ENCODE assay signal across 7 mouse cellular contexts in the genomic region with DNA sequence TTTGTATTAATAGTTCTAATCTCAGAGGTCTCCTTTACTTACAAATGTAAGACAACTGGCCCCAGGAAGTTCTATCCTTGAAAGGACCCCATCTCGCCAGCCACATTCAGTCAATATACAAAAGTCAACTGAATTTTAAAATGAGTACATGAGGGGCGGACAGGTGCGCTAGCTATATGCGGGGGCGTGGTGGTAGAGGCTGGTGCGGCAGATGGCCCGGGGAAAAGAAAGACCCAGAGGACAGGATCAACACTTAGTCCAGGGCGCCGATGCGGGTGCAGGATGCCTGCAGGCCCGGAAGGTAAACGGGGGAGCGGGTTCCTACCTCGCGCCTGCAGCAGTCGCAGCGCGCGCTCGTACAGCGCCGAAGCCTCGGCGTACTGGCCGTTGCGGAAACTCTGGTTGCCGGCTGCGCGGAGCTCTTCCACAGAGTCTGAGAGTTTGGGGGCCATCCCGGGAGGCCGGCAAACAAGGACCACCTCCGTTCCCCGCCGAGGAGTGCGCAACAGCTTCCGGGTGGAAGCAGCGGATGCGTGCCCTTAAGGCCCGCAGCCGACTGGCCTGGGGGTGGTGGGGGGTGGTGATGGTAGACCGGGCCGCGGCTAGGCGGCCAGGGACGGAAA. TPM values are rescaled to one million over a fixed set of nuclear protein-coding genes. Genes with fewer than 3 reads are reported as not detected.
DNase-seq lines count a peak whose midpoint lies in the region; ATAC-seq and TF ChIP-seq lines count a peak whose summit lies in the region.

A gene (plus strand): TSS at position 181 of the 623 bp plus-strand sequence.

- DNase-seq in right cerebral cortex, postnatal 14 days: peak; percentile 47
- no peak for DNase-seq in right cerebral cortex, adult 2 months (ENCODE audit: low spot score in 2 of 2)
- DNase-seq in frontal cortex, postnatal 10 days (ENCODE audit: low spot score in 2 of 2): peak; percentile 28 to 60
- DNase-seq in stomach, postnatal 0 days (ENCODE audit: low spot score): no peak

- no peak for TF ChIP-seq CTCF in bone marrow macrophage, adult 2 months (IDR thresholded peaks at IDR 0.05; ENCODE audit: low read depth, low read length)
- no peak for TF ChIP-seq CTCF in stomach, postnatal 0 days (IDR thresholded peaks at IDR 0.05; ENCODE audit: low read depth)

- H3K9me3 ChIP-seq in intestine, embryonic 15.5 days: no peaks in the 10 kb centered on the region
- no peaks in the 10 kb centered on the region for H3K9me3 ChIP-seq in liver, embryonic 16.5 days (replicated peaks; ENCODE audit: control insufficient read depth, low read length)
- no peaks in the 10 kb centered on the region for H3K9me3 ChIP-seq in stomach, postnatal 0 days (ENCODE audit: control insufficient read depth, low read length)

- TF ChIP-seq EP300 in stomach, postnatal 0 days (optimal IDR thresholded peaks at IDR 0.05): no peak

- under 1% methylated on average over 45 of the region's 45 CpGs for WGBS in intestine, embryonic 15.5 days
- under 1% methylated on average over 45 of the region's 45 CpGs for WGBS in liver, embryonic 16.5 days (ENCODE audit: insufficient replicate concordance)
- under 1% methylated on average over 45 of the region's 45 CpGs for WGBS in stomach, postnatal 0 days

- peaks cover 9% of the 10 kb centered on the region; the same call in 1 of the 2 replicates for H3K36me3 ChIP-seq in intestine, embryonic 15.5 days
- H3K36me3 ChIP-seq in liver, embryonic 16.5 days (ENCODE audit: control insufficient read depth, insufficient read depth): peaks cover under 1% of the 10 kb centered on the region; the same call in 1 of the 2 replicates
- peaks cover 5% of the 10 kb centered on the region; the same call in 1 of the 2 replicates for H3K36me3 ChIP-seq in stomach, postnatal 0 days (ENCODE audit: control insufficient read depth, insufficient read depth, low read length)

- H3K4me2 ChIP-seq in intestine, embryonic 15.5 days (replicated peaks): peak within 1 kb of the TSS; percentile 89
- H3K4me2 ChIP-seq in liver, embryonic 16.5 days (ENCODE audit: low read depth, low read length): peak within 1 kb of the TSS; percentile 93
- H3K4me2 ChIP-seq in stomach, postnatal 0 days (replicated peaks; ENCODE audit: low read depth): peak within 1 kb of the TSS; percentile 91

- no peaks in the 10 kb centered on the region for H3K27me3 ChIP-seq in intestine, embryonic 15.5 days (replicated peaks)
- H3K27me3 ChIP-seq in liver, embryonic 16.5 days (ENCODE audit: control insufficient read depth, insufficient read depth, low read depth, low read length): no peaks in the 10 kb centered on the region
- H3K27me3 ChIP-seq in stomach, postnatal 0 days (ENCODE audit: control insufficient read depth, insufficient read depth, low read length): no peaks in the 10 kb centered on the region

- H3K4me1 ChIP-seq in bone marrow macrophage, adult 2 months (ENCODE audit: control insufficient read depth, insufficient read depth, low read length): peaks cover 15% of the 10 kb centered on the region
- peaks cover 13% of the 10 kb centered on the region; the same call in 1 of the 2 replicates for H3K4me1 ChIP-seq in intestine, embryonic 15.5 days (replicated peaks)
- H3K4me1 ChIP-seq in liver, embryonic 16.5 days (ENCODE audit: control insufficient read depth, low read depth, low read length): peaks cover 25% of the 10 kb centered on the region
- peaks cover 3% of the 10 kb centered on the region; the same call in 1 of the 2 replicates for H3K4me1 ChIP-seq in stomach, postnatal 0 days (replicated peaks; ENCODE audit: control insufficient read depth, insufficient read depth)

- peak within 1 kb of the TSS; percentile 94 for H3K9ac ChIP-seq in intestine, embryonic 15.5 days
- peak within 1 kb of the TSS; percentile 87 for H3K9ac ChIP-seq in liver, embryonic 16.5 days (ENCODE audit: low read depth, low read length)
- peak within 1 kb of the TSS; percentile 87 for H3K9ac ChIP-seq in stomach, postnatal 0 days (ENCODE audit: low read length)

- H3K27ac ChIP-seq in bone marrow macrophage, adult 2 months (ENCODE audit: insufficient read depth, low read depth, low read length): peak within 1 kb of the TSS; percentile 88
- peak within 1 kb of the TSS; percentile 85 for H3K27ac ChIP-seq in intestine, embryonic 15.5 days
- H3K27ac ChIP-seq in liver, embryonic 16.5 days (ENCODE audit: low read length): peak within 1 kb of the TSS; percentile 67
- H3K27ac ChIP-seq in stomach, postnatal 0 days (replicated peaks): peak within 1 kb of the TSS; percentile 89

- H3K4me3 ChIP-seq in bone marrow macrophage, adult 2 months (ENCODE audit: insufficient read depth, low read length): peak within 1 kb of the TSS; percentile 99
- peak within 1 kb of the TSS; percentile 99 for H3K4me3 ChIP-seq in intestine, embryonic 15.5 days (replicated peaks)
- peak within 1 kb of the TSS; percentile 94 for H3K4me3 ChIP-seq in liver, embryonic 16.5 days (ENCODE audit: low read depth, low read length)
- H3K4me3 ChIP-seq in stomach, postnatal 0 days (ENCODE audit: low read depth, low read length): peak within 1 kb of the TSS; percentile 91

- no peak for TF ChIP-seq POLR2A in bone marrow macrophage, adult 2 months (IDR thresholded peaks at IDR 0.05; ENCODE audit: borderline replicate concordance, low read depth, low read length)

- peak; percentile 6 for ATAC-seq in intestine, embryonic 15.5 days
- ATAC-seq in liver, embryonic 16.5 days (ENCODE audit: low read depth): no peak; the same call in 1 of the 2 replicates
- ATAC-seq in stomach, postnatal 0 days (ENCODE audit: low FRiP score, low TSS enrichment): peak; percentile 17

RNA-seq across cellular contexts. Expression of the gene that starts here (rescaled TPM):
- polyA plus RNA-seq in bone marrow macrophage, adult 2 months (2012; ENCODE audit: insufficient read depth, insufficient read length, missing spikeins): 69.9 and 82.6 TPM in 2 replicates
- polyA plus RNA-seq in intestine, embryonic 15.5 days (2015; fragmentation: Nextera tagmentation; extraction: Ambion mirVana): 18.0 and 19.9 TPM in 2 replicates
- polyA plus RNA-seq in liver, embryonic 16.5 days (2015; fragmentation: Nextera tagmentation; extraction: Ambion mirVana): 12.8 and 14.0 TPM in 2 replicates
- polyA plus RNA-seq in stomach, postnatal 0 days (2015; fragmentation: Nextera tagmentation; extraction: Ambion mirVana): 11.9 and 13.6 TPM in 2 replicates

Comparison
In these comparisons a context has a peak if more than half of its experiments do, and no peak if none do; other contexts are left out.
1. DNase-seq: peak in right cerebral cortex, postnatal 14 days (single experiment) and frontal cortex, postnatal 10 days (2 of 2); none in right cerebral cortex, adult 2 months (0 of 2) and stomach, postnatal 0 days (single experiment).
2. Peak in every context shown above with its lines, with median percentiles within 50 percentile points of each other: H3K27ac ChIP-seq, H3K4me3 ChIP-seq, H3K4me2 ChIP-seq and H3K9ac ChIP-seq.